ENCODE assay signal across 29 mouse cellular contexts in the genomic region with DNA sequence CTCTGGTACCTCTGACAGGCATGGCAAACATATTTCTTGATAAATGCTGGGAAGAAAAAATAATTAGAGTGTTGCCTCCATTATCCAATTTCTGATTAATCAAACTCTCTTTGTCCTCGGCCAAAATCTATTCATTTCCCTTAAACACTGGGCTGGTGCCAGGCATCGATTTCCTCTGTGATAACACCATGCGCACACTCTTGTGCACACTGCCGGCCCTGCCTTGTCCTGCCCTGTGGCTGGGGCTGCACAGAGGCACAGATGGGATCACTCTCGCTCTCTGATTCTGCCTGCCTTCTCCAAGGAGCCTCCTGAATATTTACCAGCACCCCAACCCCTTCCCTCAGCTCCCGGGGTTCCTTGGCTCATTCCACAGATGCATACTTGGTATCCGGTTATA. TPM values are rescaled to one million over a fixed set of nuclear protein-coding genes. Genes with fewer than 3 reads are reported as not detected.
"Had no signal": no experiment of that assay in that cellular context is flagged by ENCODE, and none has a peak within 500 bp of the region (broad histone marks: within the 10 kb centered on the region; RNA-seq: fewer than 3 reads in every experiment).

No protein-coding gene starts in this region.

- DNase-seq: gastrocnemius, postnatal 14 days; gastrocnemius, postnatal 36 days; heart, adult 11 months; heart, adult 2 months; heart, postnatal 14 days; heart, postnatal 36 days; kidney, adult 18-20 months; kidney, adult 8-10 months; kidney, postnatal 10 days; kidney, postnatal 25 days; kidney, postnatal 4 days; liver had no signal

- H3K36me3 ChIP-seq: heart, embryonic 13.5 days; heart, embryonic 15.5 days; limb, embryonic 10.5 days; limb, embryonic 12.5 days; liver, embryonic 12.5 days had no signal

- H3K4me2 ChIP-seq: heart, embryonic 11.5 days; heart, embryonic 13.5 days; heart, embryonic 15.5 days; hindbrain, embryonic 13.5 days; hindbrain, embryonic 15.5 days; limb, embryonic 12.5 days; liver, embryonic 12.5 days had no signal

- H3K4me3 ChIP-seq: heart, adult 2 months; heart, embryonic 13.5 days; heart, embryonic 15.5 days; hindbrain, embryonic 13.5 days; hindbrain, embryonic 15.5 days; layer of hippocampus, adult 2 months; left cerebral cortex, adult 2 months; limb, embryonic 10.5 days; limb, embryonic 12.5 days; liver, embryonic 12.5 days had no signal

- H3K27ac ChIP-seq: heart, adult 2 months; heart, embryonic 13.5 days; heart, embryonic 15.5 days; hindbrain, embryonic 13.5 days; hindbrain, embryonic 15.5 days; hindbrain, postnatal 0 days; layer of hippocampus, adult 2 months; left cerebral cortex, adult 2 months; limb, embryonic 10.5 days; limb, embryonic 12.5 days; liver, embryonic 12.5 days had no signal

- H3K9me3 ChIP-seq: heart, embryonic 13.5 days; heart, embryonic 15.5 days; hindbrain, embryonic 13.5 days; hindbrain, embryonic 15.5 days; limb, embryonic 10.5 days; limb, embryonic 12.5 days; liver, embryonic 12.5 days had no signal

- ATAC-seq: hindbrain, postnatal 0 days; intestine, embryonic 16.5 days; liver, embryonic 12.5 days had no signal

- H3K4me1 ChIP-seq: heart, embryonic 13.5 days; heart, embryonic 15.5 days; limb, embryonic 10.5 days had no signal

- H3K27me3 ChIP-seq: hindbrain, embryonic 13.5 days; hindbrain, embryonic 15.5 days had no signal

- H3K9ac ChIP-seq: heart, embryonic 13.5 days; heart, embryonic 15.5 days; hindbrain, embryonic 13.5 days; hindbrain, embryonic 15.5 days; limb, embryonic 12.5 days; liver, embryonic 12.5 days had no signal

RNA-seq across cellular contexts. Expression of a gene that starts 56.8 kb away (rescaled TPM):
- polyA plus RNA-seq: heart, embryonic 11.5 days; heart, embryonic 13.5 days; heart, embryonic 15.5 days; heart, postnatal 0 days; intestine, embryonic 14.5 days; intestine, embryonic 16.5 days; kidney, embryonic 14.5 days; kidney, embryonic 16.5 days; limb, embryonic 10.5 days; limb, embryonic 12.5 days; limb, embryonic 14.5 days had no signal
